Mouse (Mus musculus): ENCODE data around the gene Lrrc36.

DNA sequence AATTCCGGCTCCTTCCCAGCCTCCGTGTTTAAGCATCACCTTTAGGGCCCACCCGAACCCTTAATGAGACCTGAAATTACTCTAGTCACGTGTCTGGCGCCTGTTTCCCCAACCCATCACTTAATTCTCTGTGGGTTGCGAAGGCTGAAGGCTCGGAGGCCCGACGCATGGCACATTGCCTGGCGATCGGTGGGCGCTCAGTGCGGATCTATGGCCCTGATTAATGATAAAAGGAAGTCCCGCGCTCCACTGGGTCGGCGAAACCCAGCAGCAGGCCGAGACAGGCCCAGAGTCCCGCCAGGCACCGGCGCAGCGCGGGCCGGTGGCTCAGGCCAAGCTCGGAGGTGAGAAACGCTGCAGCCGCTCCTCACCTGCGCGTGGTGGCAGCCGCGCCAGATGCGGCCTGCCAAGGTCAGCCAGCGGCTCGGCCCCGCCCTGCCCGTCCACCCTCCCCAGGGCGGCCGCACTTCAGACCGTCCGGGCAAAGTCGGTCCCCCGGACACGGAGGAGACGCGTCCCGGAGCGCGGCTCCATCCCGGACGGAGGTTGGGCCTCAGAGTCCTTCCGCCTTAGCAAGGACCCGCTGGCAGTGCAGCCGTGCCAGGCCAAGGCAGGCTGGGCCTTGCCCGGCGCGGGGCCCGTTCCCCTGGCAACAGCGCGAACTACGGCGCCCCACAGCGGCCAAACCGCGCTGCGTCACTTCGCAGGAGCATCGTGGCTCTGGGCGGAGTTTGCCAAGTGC, 83.2 kb downstream of the Lrrc36 start, which contains the start of gene Zdhhc1:
- TF ChIP-seq CTCF (IDR thresholded peaks at IDR 0.05 in 2 of 3, conservative IDR thresholded peaks at IDR 0.05 in 1 of 3; ENCODE audit: control insufficient read depth in 1 of 3, insufficient read depth in 1 of 3, low read depth in 2 of 3, low read length in 3 of 3, poor library complexity in 1 of 3, severe bottlenecking in 1 of 3): peak; percentile 55 to 83 (median 62)
- TF ChIP-seq ETS1 (IDR thresholded peaks at IDR 0.05; ENCODE audit: low read depth, low read length): no peak
